Mouse (Mus musculus) limb, embryonic 12.5 days (tissue): ENCODE results near the gene Rtn4rl1. TPM values are rescaled to one million over a fixed set of nuclear protein-coding genes. Genes with fewer than 3 reads are reported as not detected.

Experiments
- ATAC-seq: fragments of 200-750 bp; cut with Nextera tagmentation; 2 replicates; pipeline ENCODE4 v1.8.0; 2017; ENCODE audit warnings: low read depth, moderate TSS enrichment; ENCODE audit not compliant: insufficient number of reproducible peaks, insufficient read depth, low FRiP score, low TSS enrichment
- H3K27ac ChIP-seq: fragments of 300-500 bp; sonication (generic); 2 replicates; pipeline ENCODE4 v1.5.1; 2016; ENCODE audit warnings: mild to moderate bottlenecking, moderate library complexity
- H3K27me3 ChIP-seq: fragments of 300-500 bp; sonication (generic); 2 replicates; pipeline ENCODE4 v1.6.1; 2016; ENCODE audit warnings: mild to moderate bottlenecking, moderate library complexity
- H3K36me3 ChIP-seq: fragments of 300-500 bp; sonication (generic); 2 replicates; pipeline ENCODE4 v1.6.1; 2016; ENCODE audit warnings: mild to moderate bottlenecking, moderate library complexity
- H3K4me1 ChIP-seq: fragments of 300-500 bp; sonication (generic); replicated peaks from 2 replicates; pipeline ENCODE4 v1.6.1; 2016
- H3K4me2 ChIP-seq: fragments of 300-500 bp; sonication (generic); 2 replicates; pipeline ENCODE4 v1.6.1; 2016; ENCODE audit warnings: mild to moderate bottlenecking, moderate library complexity
- H3K4me3 ChIP-seq: fragments of 300-500 bp; sonication (generic); replicated peaks from 2 replicates; pipeline ENCODE4 v1.5.1; 2016; ENCODE audit warnings: mild to moderate bottlenecking
- H3K9ac ChIP-seq: fragments of 300-500 bp; sonication (generic); replicated peaks from 2 replicates; pipeline ENCODE4 v1.6.1; 2016; ENCODE audit warnings: mild to moderate bottlenecking, moderate library complexity
- H3K9me3 ChIP-seq: fragments of 300-500 bp; sonication (generic); 2 replicates; pipeline ENCODE4 v1.6.1; 2016; ENCODE audit warnings: mild to moderate bottlenecking, moderate library complexity
- WGBS: fragments of 180-500 bp; shearing (Covaris S2); methylation state at CpG from one replicate; pipeline ENCODE4 v1.1.7; 2016; 5-methylcytosine and 5-hydroxymethylcytosine counted together
- polyA plus RNA-seq: library from polyadenylated mRNA; unstranded; fragments of >200 nt; fragmentation: Nextera tagmentation; extraction: Ambion mirVana; gene quantifications from 2 replicates; pipeline ENCODE4 v1.2.1, GENCODE M21; 2016

Rtn4rl1 gene
- polyA plus RNA-seq, 1 experiment from 2014 or later = 1.5 TPM

DNA sequence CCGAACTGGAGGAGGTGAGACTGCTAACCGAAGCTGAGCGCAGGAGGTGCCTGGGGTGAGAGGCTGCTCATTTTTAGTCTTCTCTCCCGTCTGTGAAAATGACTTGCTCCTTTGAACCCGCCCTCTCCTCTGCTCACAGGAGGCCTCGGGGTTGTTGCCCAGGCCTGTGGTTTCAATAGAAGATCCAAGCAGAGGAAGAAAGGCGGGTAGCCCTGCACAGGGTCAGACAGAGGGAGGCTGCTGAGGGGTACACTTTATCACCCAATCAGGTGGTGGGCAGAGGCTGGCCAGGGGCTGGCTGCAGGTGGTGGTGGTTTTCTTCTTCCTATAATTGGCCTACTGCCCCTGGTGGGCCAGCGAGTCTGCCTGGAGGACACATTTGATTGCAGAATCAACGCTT lies 10.9 kb downstream of the Rtn4rl1 start:
- Histone ChIP-seq H3K27me3 (peaks cover 21% of the 10 kb centered on the region; the same call in 1 of the 2 replicates), H3K4me2 (no peak overlapping the region), H3K27ac (no peak overlapping the region), H3K9ac (no peak overlapping the region), H3K36me3 (no peaks in the 10 kb centered on the region), H3K4me3 (no peak overlapping the region), H3K9me3 (no peaks in the 10 kb centered on the region), H3K4me1 (peaks cover 29% of the 10 kb centered on the region; the same call in 1 of the 2 replicates)
- 38% methylated on average over 9 of the region's 9 CpGs for WGBS
- no peak for ATAC-seq

DNA sequence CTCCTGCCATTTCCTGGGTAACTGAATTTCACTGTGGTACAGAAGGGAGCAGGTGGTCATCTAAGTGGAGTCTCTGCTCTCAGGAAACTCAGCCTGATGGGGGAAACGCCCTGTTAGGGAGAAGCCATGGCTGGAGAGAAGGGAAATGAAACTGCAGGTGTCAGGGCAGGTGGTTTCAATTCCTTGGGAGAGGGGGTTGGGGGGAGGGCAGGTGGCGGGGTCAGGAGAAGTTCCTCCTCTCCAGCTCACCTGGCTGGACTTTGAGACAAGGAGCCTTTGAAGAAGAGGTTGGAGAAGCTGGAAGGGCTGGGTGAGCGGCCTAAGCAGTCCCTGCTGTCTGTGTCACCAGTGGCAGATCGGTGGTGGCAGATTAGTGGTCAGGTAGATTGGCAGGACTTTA lies 12.8 kb downstream of the Rtn4rl1 start:
- H3K36me3 ChIP-seq = no peaks in the 10 kb centered on the region

GRCm38 (mm10) chr11:75209363-75209762 lies 15.8 kb downstream of the Rtn4rl1 start:
- ATAC-seq = no peak
- H3K9me3 ChIP-seq = no peaks in the 10 kb centered on the region
- 60% methylated on average over 4 of the region's 4 CpGs for WGBS
- H3K4me3 ChIP-seq = no peak overlapping the region
- H3K27ac ChIP-seq = no peak overlapping the region
- no peaks in the 10 kb centered on the region for H3K36me3 ChIP-seq
- H3K4me2 ChIP-seq = no peak overlapping the region
- H3K9ac ChIP-seq = no peak overlapping the region
- peaks cover 46% of the 10 kb centered on the region for H3K4me1 ChIP-seq
- H3K27me3 ChIP-seq = 0 out of 2 replicates have a peak, but pooled peaks cover 2% of the 10 kb centered on the region

More for the DNA sequence above, 12.8 kb downstream of the Rtn4rl1 start:
- Histone ChIP-seq H3K4me1 (peaks cover 30% of the 10 kb centered on the region), H3K27ac (no peak overlapping the region), H3K4me3 (no peak overlapping the region), H3K4me2 (no peak overlapping the region), H3K27me3 (0 out of 2 replicates have a peak, but pooled peaks cover 5% of the 10 kb centered on the region), H3K9ac (no peak overlapping the region), H3K9me3 (no peaks in the 10 kb centered on the region)
- ATAC-seq = no peak
- 69% methylated on average over 4 of the region's 4 CpGs for WGBS

DNA sequence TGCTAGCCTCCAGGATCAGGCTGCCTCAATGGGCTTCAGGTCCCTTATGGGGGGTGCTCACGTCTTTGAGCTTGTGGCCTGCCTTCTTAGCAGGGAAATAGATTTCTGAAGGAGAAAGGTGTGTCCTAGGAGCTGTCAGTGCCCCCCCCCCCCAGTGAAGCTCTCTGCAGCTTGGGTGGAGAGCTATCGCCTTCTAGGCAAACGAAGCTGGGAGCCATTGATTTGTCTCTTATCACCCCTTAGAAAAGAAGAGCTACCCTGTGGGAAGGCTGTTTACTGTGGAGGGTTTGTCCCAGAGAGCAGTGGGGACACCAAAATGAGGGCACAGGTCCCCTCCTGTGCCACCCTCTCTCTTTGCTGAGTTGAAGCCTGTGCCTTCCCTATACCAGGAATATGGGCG lies 16.5 kb downstream of the Rtn4rl1 start:
- Histone ChIP-seq H3K4me3 (no peak overlapping the region), H3K27ac (no peak overlapping the region)

DNA sequence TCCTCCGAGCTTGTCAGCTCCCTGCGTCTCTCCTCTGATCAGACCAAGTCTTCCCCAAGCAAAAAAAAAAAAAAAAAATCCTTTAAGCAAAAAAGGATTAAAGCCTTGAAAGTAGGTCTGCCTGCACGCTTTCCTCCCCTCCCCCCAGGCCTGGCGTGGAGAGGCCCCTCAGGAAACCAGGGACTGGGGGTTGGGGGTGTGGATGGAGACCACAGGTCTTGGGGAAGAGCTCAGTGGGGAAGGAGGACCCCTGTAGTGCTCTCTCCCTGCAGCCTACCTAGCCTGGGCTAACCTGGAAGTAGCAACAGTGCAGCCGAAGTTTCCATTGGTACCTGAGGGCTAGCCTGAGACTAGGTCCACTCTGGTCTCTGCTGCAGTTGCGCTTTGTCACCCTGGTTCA lies 17.2 kb downstream of the Rtn4rl1 start:
- ATAC-seq = no peak
- Histone ChIP-seq H3K9me3 (no peaks in the 10 kb centered on the region), H3K27me3 (peaks cover 5% of the 10 kb centered on the region; the same call in 1 of the 2 replicates), H3K4me2 (no peak overlapping the region), H3K27ac (no peak overlapping the region), H3K4me1 (peaks cover 42% of the 10 kb centered on the region), H3K9ac (no peak overlapping the region), H3K36me3 (no peaks in the 10 kb centered on the region), H3K4me3 (no peak overlapping the region)
- WGBS = 36% methylated on average over 6 of the region's 6 CpGs

More for the DNA sequence above, 16.5 kb downstream of the Rtn4rl1 start:
- Histone ChIP-seq H3K36me3 (no peaks in the 10 kb centered on the region), H3K4me2 (no peak overlapping the region), H3K9me3 (no peaks in the 10 kb centered on the region), H3K9ac (no peak overlapping the region), H3K27me3 (no peaks in the 10 kb centered on the region), H3K4me1 (peaks cover 42% of the 10 kb centered on the region)
- 72% methylated on average over 4 of the region's 4 CpGs for WGBS
- ATAC-seq = no peak

DNA sequence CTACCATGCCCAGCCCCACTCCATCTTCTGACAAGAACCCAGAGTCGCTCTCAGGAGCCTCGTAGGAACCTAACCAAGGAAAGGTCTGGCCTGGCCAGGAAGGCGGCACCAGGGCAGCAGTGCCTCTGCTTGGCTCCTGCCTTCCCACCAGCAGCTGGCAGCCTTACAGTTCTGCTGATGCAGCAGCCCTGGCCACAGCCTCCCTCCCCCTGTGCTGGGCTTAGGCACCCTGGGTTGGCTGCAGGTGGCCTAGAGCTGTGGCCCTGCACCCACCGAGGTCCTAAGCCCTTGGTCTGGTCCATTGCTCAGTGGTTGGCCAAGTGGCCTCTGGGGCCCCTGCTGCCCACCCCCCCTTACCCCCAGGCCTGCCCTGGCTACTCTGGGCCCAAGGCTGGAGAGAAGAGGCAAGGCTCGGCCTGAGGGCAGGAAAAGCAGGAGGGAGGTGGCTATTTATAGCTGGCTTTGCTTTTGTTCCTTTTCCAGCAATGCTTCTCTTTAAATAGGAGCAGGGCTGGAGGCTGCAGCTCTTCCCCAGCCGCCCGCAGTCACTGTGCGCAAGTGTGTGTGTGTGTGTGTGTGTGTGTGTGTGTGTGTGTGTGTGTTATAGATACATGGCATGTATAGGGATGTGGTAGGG lies 18.6 kb downstream of the Rtn4rl1 start:
- ATAC-seq = 0 out of 2 replicates have a peak, but pooled peaks have one; percentile 28
- Histone ChIP-seq H3K4me1 (peaks cover 42% of the 10 kb centered on the region), H3K4me3 (no peak overlapping the region), H3K27me3 (peaks cover 11% of the 10 kb centered on the region; the same call in 1 of the 2 replicates), H3K9ac (no peak overlapping the region), H3K4me2 (no peak overlapping the region), H3K27ac (0 out of 2 replicates have a peak overlapping the region, but pooled peaks have one; percentile 41), H3K36me3 (no peaks in the 10 kb centered on the region), H3K9me3 (no peaks in the 10 kb centered on the region)
- WGBS = 64% methylated on average over 8 of the region's 8 CpGs

DNA sequence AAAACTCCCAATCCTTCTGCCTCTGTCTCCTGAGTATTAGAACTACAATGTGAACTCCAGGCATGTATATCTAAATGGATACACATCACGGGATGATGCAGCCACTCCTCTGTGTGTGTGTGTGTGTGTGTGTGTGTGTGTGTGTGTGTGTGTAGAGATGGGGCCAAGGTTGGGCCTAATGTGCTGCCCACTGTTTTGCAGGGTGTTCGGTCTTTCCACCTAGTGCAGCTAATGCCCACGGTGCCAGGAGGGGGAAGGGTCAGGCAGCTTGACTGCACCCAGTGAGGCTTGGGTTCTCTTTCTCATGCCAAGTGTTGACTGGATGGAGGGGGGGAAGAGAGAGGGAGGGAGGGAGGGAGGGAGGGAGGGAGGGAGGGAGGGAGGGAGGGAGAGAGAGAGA lies 19.3 kb downstream of the Rtn4rl1 start:
- no peaks in the 10 kb centered on the region for H3K9me3 ChIP-seq
- no peak overlapping the region for H3K4me3 ChIP-seq
- 87% methylated on average over 2 of the region's 3 CpGs for WGBS
- H3K4me1 ChIP-seq = peaks cover 42% of the 10 kb centered on the region
- no peak overlapping the region for H3K27ac ChIP-seq
- H3K4me2 ChIP-seq = no peak overlapping the region
- no peaks in the 10 kb centered on the region for H3K36me3 ChIP-seq
- ATAC-seq = no peak
- H3K9ac ChIP-seq = no peak overlapping the region
- peaks cover 11% of the 10 kb centered on the region; the same call in 1 of the 2 replicates for H3K27me3 ChIP-seq

- WGBS = 3% methylated on average over 35 of the region's 35 CpGs
- H3K27ac ChIP-seq = peak overlapping the region; percentile 29; the same call in 1 of the 2 replicates
- peak overlapping the region; percentile 63 for H3K9ac ChIP-seq
- H3K4me1 ChIP-seq = peaks cover 39% of the 10 kb centered on the region
- peak overlapping the region; percentile 36 for H3K4me3 ChIP-seq
- H3K4me2 ChIP-seq = peak overlapping the region; percentile 67
- peaks cover 11% of the 10 kb centered on the region; the same call in 1 of the 2 replicates for H3K27me3 ChIP-seq
- H3K36me3 ChIP-seq = no peaks in the 10 kb centered on the region
- no peaks in the 10 kb centered on the region for H3K9me3 ChIP-seq
- 0 out of 2 replicates have a peak, but pooled peaks have one; percentile 34 for ATAC-seq
Measured at GRCm38 (mm10) chr11:75213372-75214080, 19.9 kb downstream of the Rtn4rl1 start.

DNA sequence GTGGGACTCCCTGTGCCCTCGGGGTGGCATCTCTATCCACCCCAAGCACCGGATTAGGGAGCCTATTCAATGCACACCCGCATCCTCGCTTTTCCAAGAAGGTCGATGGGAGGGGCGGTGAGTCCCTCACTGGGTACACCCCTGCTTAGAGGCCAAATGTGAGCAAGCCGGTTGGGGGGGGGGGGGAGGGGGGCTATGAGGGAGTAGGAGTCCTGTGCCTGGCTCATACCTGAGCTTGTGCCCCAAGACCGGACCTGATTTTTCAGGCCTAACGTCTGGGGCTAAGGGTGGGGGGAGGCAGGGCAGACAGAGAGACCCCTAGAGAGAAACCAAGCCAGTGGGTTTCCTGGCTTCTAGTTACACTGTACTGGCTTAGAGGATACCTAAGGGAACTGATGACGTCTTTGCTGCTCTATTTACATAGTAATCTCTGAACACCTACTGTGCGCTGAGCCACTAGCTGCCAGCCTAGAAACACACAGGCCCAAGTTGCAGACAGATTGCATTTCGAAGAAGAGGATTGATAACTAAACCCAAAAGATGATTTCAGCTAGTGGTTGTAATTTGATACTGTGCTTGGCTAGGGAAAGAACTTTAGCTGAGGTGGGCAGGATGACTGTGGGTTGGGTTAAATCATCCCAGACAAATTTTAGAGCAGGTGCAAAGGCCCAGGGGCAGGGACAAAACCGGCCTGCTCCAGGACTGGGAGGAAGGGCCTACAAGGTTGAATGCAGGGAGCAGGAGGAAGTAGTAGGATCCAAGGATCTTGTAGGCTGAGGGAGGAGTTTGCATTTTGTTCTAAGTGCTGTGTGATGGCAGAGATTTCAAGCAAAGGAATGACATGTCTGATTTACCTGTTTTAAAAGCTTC lies 20.7 kb downstream of the Rtn4rl1 start:
- Histone ChIP-seq H3K27me3 (peaks cover 11% of the 10 kb centered on the region; the same call in 1 of the 2 replicates), H3K4me3 (peak overlapping the region; percentile 36), H3K27ac (0 out of 2 replicates have a peak overlapping the region, but pooled peaks have one; percentile 29), H3K4me1 (peaks cover 39% of the 10 kb centered on the region), H3K4me2 (peak overlapping the region; percentile 67), H3K36me3 (no peaks in the 10 kb centered on the region), H3K9me3 (no peaks in the 10 kb centered on the region), H3K9ac (peak overlapping the region; percentile 63)
- WGBS = 15% methylated on average over 13 of the region's 13 CpGs
- ATAC-seq = no peak

- ATAC-seq = no peak
- no peak overlapping the region for H3K9ac ChIP-seq
- no peak overlapping the region for H3K4me2 ChIP-seq
Measured at GRCm38 (mm10) chr11:75220115-75220514, 26.5 kb downstream of the Rtn4rl1 start.

More at GRCm38 (mm10) chr11:75220115-75220514, 26.5 kb downstream of the Rtn4rl1 start:
- Histone ChIP-seq H3K36me3 (no peaks in the 10 kb centered on the region), H3K4me3 (no peak overlapping the region), H3K4me1 (0 out of 2 replicates have a peak, but pooled peaks cover 5% of the 10 kb centered on the region), H3K9me3 (no peaks in the 10 kb centered on the region), H3K27me3 (peaks cover 11% of the 10 kb centered on the region; the same call in 1 of the 2 replicates), H3K27ac (no peak overlapping the region)
- WGBS = 64% methylated on average over 9 of the region's 9 CpGs
